Mouse (Mus musculus) heart, embryonic 16.5 days (tissue): Measurements from ENCODE around the gene Wdr11. TPM values are rescaled to one million over a fixed set of nuclear protein-coding genes. Genes with fewer than 3 reads are reported as not detected.

Source experiments
- ATAC-seq: fragments of 200-750 bp; cut with Nextera tagmentation; replicated peaks from 2 replicates; pipeline ENCODE4 v1.8.0; 2017; ENCODE audit warnings: moderate number of reproducible peaks; ENCODE audit not compliant: insufficient read depth, low FRiP score; ENCODE audit errors: extremely low read depth
- H3K27ac ChIP-seq: fragments of 300-500 bp; sonication (generic); 2 replicates; pipeline ENCODE4 v1.5.1; 2014; ENCODE audit warnings: mild to moderate bottlenecking, low read length, control low read depth, moderate library complexity
- H3K27me3 ChIP-seq: fragments of 300-500 bp; sonication (generic); 2 replicates; pipeline ENCODE4 v1.6.1; 2014; ENCODE audit warnings: low read length, mixed read lengths; ENCODE audit not compliant: control insufficient read depth, insufficient read depth
- H3K36me3 ChIP-seq: fragments of 300-500 bp; sonication (generic); 2 replicates; pipeline ENCODE4 v1.6.1; 2014; ENCODE audit not compliant: control insufficient read depth, insufficient read depth
- H3K4me1 ChIP-seq: fragments of 300-500 bp; sonication (generic); 2 replicates; pipeline ENCODE4 v1.6.1; 2014; ENCODE audit warnings: low read length, mixed read lengths; ENCODE audit not compliant: control insufficient read depth, insufficient read depth
- H3K4me2 ChIP-seq: fragments of 300-500 bp; sonication (generic); 2 replicates; pipeline ENCODE4 v1.6.1; 2014; ENCODE audit warnings: low read depth, mild to moderate bottlenecking, control low read depth, low read length
- H3K4me3 ChIP-seq: fragments of 300-500 bp; sonication (generic); 2 replicates; pipeline ENCODE4 v1.5.1; 2014; ENCODE audit warnings: mild to moderate bottlenecking, control low read depth, low read length
- H3K9ac ChIP-seq: fragments of 300-500 bp; sonication (generic); 2 replicates; pipeline ENCODE4 v1.6.1; 2014; ENCODE audit warnings: low read length, control low read depth
- H3K9me3 ChIP-seq: fragments of 300-500 bp; sonication (generic); replicated peaks from 2 replicates; pipeline ENCODE4 v1.6.1; 2016; ENCODE audit warnings: low read length; ENCODE audit not compliant: control insufficient read depth
- WGBS: fragments of 180-500 bp; shearing (Covaris S2); extraction: QIAGEN DNeasy Blood & Tissue Kit; methylation state at CpG from one replicate; pipeline ENCODE4 v1.1.7; 2014; 5-methylcytosine and 5-hydroxymethylcytosine counted together
- polyA plus RNA-seq: library from polyadenylated mRNA; unstranded; fragments of >200 nt; fragmentation: Nextera tagmentation; extraction: Ambion mirVana; gene quantifications from 2 replicates; pipeline ENCODE4 v1.2.1, GENCODE M21; 2015

Gene Wdr11
- polyA plus RNA-seq, 1 experiment from 2014 or later: 25.2 TPM

- H3K9me3 ChIP-seq: no peaks in the 10 kb centered on the region
- H3K36me3 ChIP-seq: no peaks in the 10 kb centered on the region
- no peak overlapping the region for H3K27ac ChIP-seq
- H3K4me2 ChIP-seq: no peak overlapping the region
- H3K27me3 ChIP-seq: no peaks in the 10 kb centered on the region
- H3K4me3 ChIP-seq: no peak overlapping the region
- 89% methylated on average over 9 of the region's 9 CpGs for WGBS
- H3K9ac ChIP-seq: no peak overlapping the region
- ATAC-seq: no peak
- H3K4me1 ChIP-seq: no peaks in the 10 kb centered on the region
These were observed 82.1 kb downstream of the Wdr11 start for GRCm38 (mm10) chr7:129673776-129674175.

- Histone ChIP-seq H3K4me1 (no peaks in the 10 kb centered on the region), H3K36me3 (no peaks in the 10 kb centered on the region), H3K27me3 (no peaks in the 10 kb centered on the region), H3K27ac (no peak overlapping the region), H3K9me3 (no peaks in the 10 kb centered on the region), H3K9ac (no peak overlapping the region), H3K4me3 (no peak overlapping the region), H3K4me2 (no peak overlapping the region)
- ATAC-seq: no peak
- WGBS: 67% methylated on average over 4 of the region's 4 CpGs
These were observed 82.9 kb downstream of the Wdr11 start for GRCm38 (mm10) chr7:129674558-129674957.

GRCm38 (mm10) chr7:129675852-129676251 lies 84.2 kb downstream of the Wdr11 start:
- no peaks in the 10 kb centered on the region for H3K27me3 ChIP-seq
- no peak overlapping the region for H3K4me3 ChIP-seq
- no peak for ATAC-seq
- no peaks in the 10 kb centered on the region for H3K9me3 ChIP-seq
- H3K9ac ChIP-seq: no peak overlapping the region
- no peaks in the 10 kb centered on the region for H3K4me1 ChIP-seq
- WGBS: 86% methylated on average over 6 of the region's 6 CpGs
- H3K4me2 ChIP-seq: no peak overlapping the region
- H3K27ac ChIP-seq: no peak overlapping the region
- no peaks in the 10 kb centered on the region for H3K36me3 ChIP-seq

GRCm38 (mm10) chr7:129677141-129677540 lies 85.5 kb downstream of the Wdr11 start:
- Histone ChIP-seq H3K4me1 (no peaks in the 10 kb centered on the region), H3K4me3 (no peak overlapping the region), H3K36me3 (no peaks in the 10 kb centered on the region), H3K9ac (no peak overlapping the region), H3K9me3 (no peaks in the 10 kb centered on the region), H3K27me3 (no peaks in the 10 kb centered on the region), H3K4me2 (no peak overlapping the region), H3K27ac (no peak overlapping the region)
- no peak for ATAC-seq
- WGBS: 73% methylated on average over 4 of the region's 4 CpGs

GRCm38 (mm10) chr7:129678431-129678830 lies 86.8 kb downstream of the Wdr11 start:
- peaks cover 5% of the 10 kb centered on the region; the same call in 1 of the 2 replicates for H3K4me1 ChIP-seq
- no peak for ATAC-seq
- no peak overlapping the region for H3K27ac ChIP-seq

GRCm38 (mm10) chr7:129678972-129679371 lies 87.3 kb downstream of the Wdr11 start:
- H3K9me3 ChIP-seq: no peaks in the 10 kb centered on the region
- no peak for ATAC-seq
- H3K9ac ChIP-seq: no peak overlapping the region
- no peak overlapping the region for H3K4me3 ChIP-seq
- no peak overlapping the region for H3K27ac ChIP-seq
- H3K4me2 ChIP-seq: no peak overlapping the region
- H3K27me3 ChIP-seq: no peaks in the 10 kb centered on the region
- no peaks in the 10 kb centered on the region for H3K36me3 ChIP-seq
- 80% methylated on average over 8 of the region's 8 CpGs for WGBS
- H3K4me1 ChIP-seq: peaks cover 5% of the 10 kb centered on the region; the same call in 1 of the 2 replicates

More at GRCm38 (mm10) chr7:129678431-129678830, 86.8 kb downstream of the Wdr11 start:
- WGBS: 61% methylated on average over 8 of the region's 8 CpGs
- no peak overlapping the region for H3K4me3 ChIP-seq
- no peaks in the 10 kb centered on the region for H3K36me3 ChIP-seq
- no peak overlapping the region for H3K9ac ChIP-seq
- H3K9me3 ChIP-seq: no peaks in the 10 kb centered on the region
- H3K27me3 ChIP-seq: no peaks in the 10 kb centered on the region
- no peak overlapping the region for H3K4me2 ChIP-seq

- Histone ChIP-seq H3K4me3 (no peak overlapping the region), H3K36me3 (no peaks in the 10 kb centered on the region), H3K27ac (no peak overlapping the region), H3K9me3 (no peaks in the 10 kb centered on the region), H3K27me3 (no peaks in the 10 kb centered on the region), H3K9ac (no peak overlapping the region), H3K4me2 (no peak overlapping the region), H3K4me1 (peaks cover 5% of the 10 kb centered on the region; the same call in 1 of the 2 replicates)
- no peak for ATAC-seq
- 69% methylated on average over 10 of the region's 10 CpGs for WGBS
These were observed 89.0 kb downstream of the Wdr11 start for GRCm38 (mm10) chr7:129680534-129681210.

- Histone ChIP-seq H3K4me2 (no peak overlapping the region), H3K4me1 (peaks cover 5% of the 10 kb centered on the region; the same call in 1 of the 2 replicates), H3K27ac (no peak overlapping the region), H3K36me3 (no peaks in the 10 kb centered on the region), H3K4me3 (no peak overlapping the region), H3K9me3 (no peaks in the 10 kb centered on the region), H3K27me3 (no peaks in the 10 kb centered on the region), H3K9ac (no peak overlapping the region)
- no peak for ATAC-seq
- 33% methylated on average over 3 of the region's 3 CpGs for WGBS
These were observed 90.9 kb downstream of the Wdr11 start for GRCm38 (mm10) chr7:129682525-129682924.

- ATAC-seq: no peak
- Histone ChIP-seq H3K9me3 (no peaks in the 10 kb centered on the region), H3K4me1 (peaks cover 5% of the 10 kb centered on the region; the same call in 1 of the 2 replicates), H3K27ac (no peak overlapping the region), H3K4me2 (no peak overlapping the region), H3K4me3 (no peak overlapping the region), H3K36me3 (no peaks in the 10 kb centered on the region), H3K9ac (no peak overlapping the region), H3K27me3 (no peaks in the 10 kb centered on the region)
- 72% methylated on average over 5 of the region's 5 CpGs for WGBS
These were observed 93.7 kb downstream of the Wdr11 start for GRCm38 (mm10) chr7:129685326-129685725.
